Mouse (Mus musculus) CH12.LX (cell line): ENCODE data around the gene Med7. TPM values are rescaled to one million over a fixed set of nuclear protein-coding genes. Genes with fewer than 3 reads are reported as not detected.
A peak's percentile ranks its signal among the peaks of the same experiment; 100 is the strongest.

ENCODE experiments used
- DNase-seq: peaks from one replicate; pipeline ENCODE4 v3.0.0-alpha.2; 2013; ENCODE audit errors: extremely low read depth
- H3K27ac ChIP-seq: 2 replicates; pipeline ENCODE4 v1.5.1; 2012; ENCODE audit warnings: low read depth, mild to moderate bottlenecking, control low read depth, moderate library complexity; ENCODE audit not compliant: insufficient read depth
- H3K27me3 ChIP-seq: replicated peaks from 2 replicates; pipeline ENCODE3; 2012; ENCODE audit warnings: inconsistent platforms
- H3K36me3 ChIP-seq, 2 experiments: replicated peaks in 1 of 2; 2 replicates each; pipeline versions ENCODE3 to v1.6.1; 2012; ENCODE audit warnings: inconsistent platforms in 1 of 2, low read length in 1 of 2, mild to moderate bottlenecking in 1 of 2, mixed read lengths in 1 of 2, moderate library complexity in 1 of 2; ENCODE audit not compliant: control insufficient read depth in 1 of 2, insufficient read depth in 1 of 2
- H3K4me1 ChIP-seq, 2 experiments: 2 replicates each; pipeline ENCODE4 v1.6.1; 2012; ENCODE audit warnings: inconsistent platforms in 1 of 2, moderate library complexity in 1 of 2; ENCODE audit not compliant: insufficient read depth in 2 of 2, control insufficient read depth in 1 of 2
- H3K4me2 ChIP-seq: 2 replicates; pipeline ENCODE4 v1.6.1; 2012; ENCODE audit warnings: low read depth, mild to moderate bottlenecking, control low read depth; ENCODE audit not compliant: poor library complexity, insufficient read depth, severe bottlenecking
- H3K4me3 ChIP-seq, 3 experiments: fragments of 150-350 bp in 1 of 3; sonication (generic) in 1 of 3; replicated peaks in 1 of 3; 2 replicates each; pipeline versions ENCODE3 to v1.5.1; 2011 to 2012; ENCODE audit warnings: low read depth in 2 of 3, low read length in 2 of 3, mild to moderate bottlenecking in 2 of 3, moderate library complexity in 2 of 3, control low read depth in 1 of 3, improper control_type of control experiment in 1 of 3, inconsistent platforms in 1 of 3, mixed read lengths in 1 of 3; ENCODE audit not compliant: poor library complexity in 1 of 3
- H3K79me2 ChIP-seq: replicated peaks from 2 replicates; pipeline ENCODE4 v1.6.1; 2012; ENCODE audit warnings: mild to moderate bottlenecking, moderate library complexity; ENCODE audit not compliant: control insufficient read depth, poor library complexity, insufficient read depth, severe bottlenecking; ENCODE audit errors: extremely low read depth
- H3K9ac ChIP-seq: 2 replicates; pipeline ENCODE4 v1.6.1; 2012; ENCODE audit warnings: low read depth, mild to moderate bottlenecking, control low read depth, moderate library complexity; ENCODE audit not compliant: insufficient read depth
- H3K9me3 ChIP-seq: replicated peaks from 2 replicates; pipeline ENCODE3; 2012; ENCODE audit warnings: low read length, inconsistent platforms, mixed read lengths
- BHLHE40 ChIP-seq: IDR thresholded peaks from 2 replicates; pipeline ENCODE4 v1.6.1; 2011; ENCODE audit warnings: mild to moderate bottlenecking, low read depth, low read length, improper control_type of control experiment
- CHD2 ChIP-seq: IDR thresholded peaks from 2 replicates; pipeline ENCODE4 v1.6.1; 2011; ENCODE audit warnings: low read length, improper control_type of control experiment
- CTCF ChIP-seq, 2 experiments: IDR thresholded peaks in 1 of 2; conservative IDR thresholded peaks in 1 of 2; 2 replicates each; pipeline ENCODE4 v1.5.1; 2011 to 2012; ENCODE audit warnings: low read depth in 2 of 2, low read length in 2 of 2, improper control_type of control experiment in 1 of 2, inconsistent platforms in 1 of 2, mild to moderate bottlenecking in 1 of 2, moderate library complexity in 1 of 2
- E2F4 ChIP-seq: IDR thresholded peaks from 2 replicates; pipeline ENCODE4 v1.6.1; 2011; ENCODE audit warnings: low read depth, low read length, improper control_type of control experiment; ENCODE audit not compliant: insufficient replicate concordance
- ELF1 ChIP-seq: IDR thresholded peaks from 2 replicates; pipeline ENCODE4 v1.6.1; 2014; ENCODE audit warnings: low read depth, mild to moderate bottlenecking, inconsistent platforms, low read length, improper control_type of control experiment
- EP300 ChIP-seq: IDR thresholded peaks from 2 replicates; pipeline ENCODE4 v1.6.1; 2011; ENCODE audit warnings: low read length, improper control_type of control experiment
- ETS1 ChIP-seq: conservative IDR thresholded peaks from 2 replicates; pipeline ENCODE4 v1.6.1; 2012; ENCODE audit warnings: low read depth, mild to moderate bottlenecking, inconsistent platforms, low read length, improper control_type of control experiment, moderate library complexity
- GABPA ChIP-seq: IDR thresholded peaks from 2 replicates; pipeline ENCODE4 v1.6.1; 2012; ENCODE audit warnings: low read depth, low read length, improper control_type of control experiment, inconsistent platforms; ENCODE audit not compliant: insufficient replicate concordance
- JUND ChIP-seq: conservative IDR thresholded peaks from 2 replicates; pipeline ENCODE4 v1.6.1; 2011; ENCODE audit warnings: low read depth, low read length, improper control_type of control experiment
- MAFK ChIP-seq: IDR thresholded peaks from 2 replicates; pipeline ENCODE4 v1.6.1; 2011; ENCODE audit warnings: low read length, improper control_type of control experiment; ENCODE audit not compliant: insufficient replicate concordance
- MAX ChIP-seq: IDR thresholded peaks from 2 replicates; pipeline ENCODE4 v1.6.1; 2011; ENCODE audit warnings: low read length, improper control_type of control experiment
- MAZ ChIP-seq: IDR thresholded peaks from 2 replicates; pipeline ENCODE4 v1.6.1; 2012; ENCODE audit warnings: low read depth, mild to moderate bottlenecking, inconsistent platforms, low read length, improper control_type of control experiment, moderate library complexity
- MEF2A ChIP-seq: IDR thresholded peaks from 2 replicates; pipeline ENCODE4 v1.6.1; 2014; ENCODE audit warnings: low read depth, mild to moderate bottlenecking, inconsistent platforms, low read length, improper control_type of control experiment, borderline replicate concordance
- MXI1 ChIP-seq: IDR thresholded peaks from 2 replicates; pipeline ENCODE4 v1.6.1; 2011; ENCODE audit warnings: mild to moderate bottlenecking, low read depth, low read length, improper control_type of control experiment
- MYC ChIP-seq: IDR thresholded peaks from 2 replicates; pipeline ENCODE4 v1.6.1; 2011; ENCODE audit warnings: low read depth, mild to moderate bottlenecking, improper control_type of control experiment, low read length
- NELFE ChIP-seq: IDR thresholded peaks from 2 replicates; pipeline ENCODE4 v1.6.1; 2011; ENCODE audit warnings: low read depth, low read length, improper control_type of control experiment
- NRF1 ChIP-seq: IDR thresholded peaks from 2 replicates; pipeline ENCODE4 v1.6.1; 2014; ENCODE audit warnings: low read depth, mild to moderate bottlenecking, inconsistent platforms, low read length, improper control_type of control experiment, moderate library complexity
- PAX5 ChIP-seq: IDR thresholded peaks from 2 replicates; pipeline ENCODE4 v1.6.1; 2012; ENCODE audit warnings: low read length, inconsistent platforms, mixed read lengths
- RAD21 ChIP-seq: IDR thresholded peaks from 2 replicates; pipeline ENCODE4 v1.6.1; 2011; ENCODE audit warnings: low read depth, mild to moderate bottlenecking, low read length, improper control_type of control experiment, moderate library complexity
- TBP ChIP-seq: conservative IDR thresholded peaks from 2 replicates; pipeline ENCODE4 v1.6.1; 2011; ENCODE audit warnings: low read depth, low read length, improper control_type of control experiment
- TCF12 ChIP-seq: IDR thresholded peaks from 2 replicates; pipeline ENCODE4 v1.6.1; 2014; ENCODE audit warnings: low read depth, mild to moderate bottlenecking, inconsistent platforms, low read length, improper control_type of control experiment
- UBTF ChIP-seq: IDR thresholded peaks from 2 replicates; pipeline ENCODE4 v1.6.1; 2012; ENCODE audit warnings: low read depth, mild to moderate bottlenecking, inconsistent platforms, low read length, improper control_type of control experiment, moderate library complexity
- ZMIZ1 ChIP-seq: IDR thresholded peaks from 2 replicates; pipeline ENCODE4 v1.6.1; 2012; ENCODE audit warnings: low read depth, mild to moderate bottlenecking, inconsistent platforms, low read length, improper control_type of control experiment
- dilution Hi-C: fragments of 300-500 bp; cut with MboI; formaldehyde crosslinking; loops from 2 replicates; pipeline ENCODE4 v1.14.3; 2020; ENCODE audit warnings: low sequenced_read_pairs; ENCODE audit not compliant: extremely low pct_unique_long_range_greater_than_20kb, extremely low pct_ligation_motif_present
- in situ Hi-C: fragments of 300-500 bp; cut with MboI; formaldehyde crosslinking; loops from 3 replicates; pipeline ENCODE4 v1.14.3; 2019; ENCODE audit warnings: low sequenced_read_pairs, low pct_ligation_motif_present, low pct_unique_long_range_greater_than_20kb, mixed read lengths
- polyA plus RNA-seq: library from polyadenylated mRNA; unstranded; fragments of >175 nt; gene quantifications from 2 replicates; pipeline ENCODE4 v1.2.1, GENCODE M21; 2012; ENCODE audit warnings: low read depth; ENCODE audit not compliant: insufficient read length
- total RNA-seq, 2 experiments: library from RNA; depleted of rRNA; stranded (reverse); fragments of 300-350 nt in 1 of 2; fragments of >200 nt in 1 of 2; gene quantifications; 2 replicates each; pipeline ENCODE4 v1.2.3; 2012 to 2014

The Med7 gene
- total and polyA plus RNA-seq, 3 experiments, result 32.7 to 104 (median 59.9) TPM

DNA sequence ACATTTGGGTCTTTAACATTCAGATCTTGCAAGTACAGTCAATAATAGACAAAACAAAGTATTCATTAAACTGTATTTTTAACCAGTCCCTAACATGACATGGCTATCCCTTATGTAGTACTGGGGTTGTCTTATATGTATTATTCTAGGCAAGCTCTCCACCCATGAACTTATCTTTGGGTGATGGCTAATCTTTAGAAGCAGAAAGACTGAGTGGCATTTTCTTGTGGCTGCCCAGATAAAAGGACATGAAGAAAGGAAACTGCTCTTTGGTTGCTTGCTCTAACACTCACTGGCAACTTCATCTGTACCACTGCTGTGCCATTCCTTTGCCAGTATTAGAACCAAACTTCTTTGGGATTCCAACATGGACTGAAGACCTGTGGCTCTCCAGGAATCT is 1.4 kb upstream of the Med7 start:
- H3K4me2 ChIP-seq, result no peak overlapping the region
- no peak overlapping the region for H3K4me3 ChIP-seq
- TF ChIP-seq MAX (no peak), E2F4 (no peak), CTCF (conservative IDR thresholded peaks at IDR 0.05 in 1 of 2, IDR thresholded peaks at IDR 0.05 in 1 of 2; ENCODE audit: low read depth in 2 of 2, low read length in 2 of 2) (no peak), TBP (no peak), NELFE (no peak), MEF2A (no peak), CHD2 (no peak)
- TF ChIP-seq, all 38 proteins: peak for 0
- H3K79me2 ChIP-seq, result peaks cover 32% of the 10 kb centered on the region
- dilution Hi-C loops, result no loop called here
- no peak for DNase-seq
- in situ Hi-C loops, result loop anchor here (5.0 kb wide), 2 partner anchors 48 to 128 kb away; partner anchors contain the start of gene Itk
- H3K9ac ChIP-seq, result no peak overlapping the region
- H3K36me3 ChIP-seq, result peaks cover 7 to 21% of the 10 kb centered on the region in 2 experiments
- no peaks in the 10 kb centered on the region for H3K9me3 ChIP-seq
- no peaks in the 10 kb centered on the region for H3K27me3 ChIP-seq
- H3K4me1 ChIP-seq, result peaks cover 3 to 54% of the 10 kb centered on the region in 2 experiments; a peak in 3 of 4 replicates
- H3K27ac ChIP-seq, result no peak overlapping the region

DNA sequence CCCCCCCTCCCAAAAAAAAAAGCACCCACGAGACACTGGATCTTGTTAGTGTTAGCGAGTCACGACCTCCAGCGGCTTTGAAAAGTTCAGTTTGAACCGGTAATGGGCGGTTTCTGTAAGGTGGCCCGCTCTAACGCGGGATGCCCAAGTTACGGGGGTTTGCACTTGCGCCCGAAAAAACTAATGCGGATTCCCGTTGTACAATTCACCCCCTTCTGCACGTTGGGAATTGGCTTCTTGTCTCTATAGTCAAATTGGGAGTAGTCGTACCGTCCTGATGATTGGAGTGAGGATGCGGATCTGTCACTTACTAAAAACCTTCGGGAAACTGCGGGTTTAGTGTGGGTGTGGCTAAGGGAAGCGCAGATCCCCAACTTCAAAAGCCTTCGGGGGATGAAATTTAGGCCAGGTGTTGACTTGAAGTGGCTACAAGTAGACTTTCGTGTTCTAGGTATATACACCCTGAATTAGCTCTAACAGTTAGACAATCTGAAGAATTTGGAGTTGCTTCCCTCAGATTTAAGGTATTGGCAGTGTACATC is 805 bp downstream of the Med7 start:
- H3K36me3 ChIP-seq, result peaks cover 16 to 43% of the 10 kb centered on the region in 2 experiments
- peaks cover 39% of the 10 kb centered on the region for H3K79me2 ChIP-seq

DNA sequence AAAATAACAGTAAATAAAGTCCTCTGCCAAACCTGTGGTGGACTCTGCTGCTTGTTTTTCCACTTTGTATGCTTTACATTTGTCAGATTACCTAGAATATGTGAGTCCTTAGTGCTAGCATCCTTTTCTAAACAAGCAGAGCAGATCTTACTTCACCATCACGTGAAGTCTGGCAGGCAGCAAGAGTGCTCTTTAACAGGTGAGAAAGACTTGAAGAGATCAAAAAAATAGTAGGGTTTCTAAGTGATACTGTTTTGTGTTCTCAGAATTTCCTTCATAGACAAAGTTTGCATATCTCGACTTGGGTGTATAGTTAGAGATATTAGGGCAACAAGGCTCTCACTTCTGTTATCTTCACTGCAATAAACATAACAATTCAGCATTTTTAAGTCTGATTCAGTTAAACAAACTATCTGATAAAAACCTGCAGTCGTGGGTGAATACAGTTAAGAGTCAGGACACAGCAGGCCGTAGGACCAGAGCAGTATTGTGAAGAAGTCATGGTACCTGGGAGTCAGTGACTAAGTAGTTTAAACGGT is 2.3 kb downstream of the Med7 start:
- TF ChIP-seq MEF2A (no peak), EP300 (no peak), UBTF (no peak), CTCF (conservative IDR thresholded peaks at IDR 0.05 in 1 of 2, IDR thresholded peaks at IDR 0.05 in 1 of 2; ENCODE audit: low read depth in 2 of 2, low read length in 2 of 2) (no peak), ZMIZ1 (no peak), MXI1 (no peak), JUND (no peak), MAFK (no peak), GABPA (no peak), NRF1 (no peak), MAZ (no peak)
- dilution Hi-C loops, result no loop called here
- in situ Hi-C loops, result loop anchor here (5.0 kb wide), 2 partner anchors 52 to 132 kb away; partner anchors contain the start of gene Itk
- peaks cover 2 to 74% of the 10 kb centered on the region in 2 experiments; a peak in 3 of 4 replicates for H3K4me1 ChIP-seq
- H3K27me3 ChIP-seq, result no peaks in the 10 kb centered on the region
- no peaks in the 10 kb centered on the region for H3K9me3 ChIP-seq
- peak overlapping the region; percentile 57; the same call in 1 of the 2 replicates for H3K4me2 ChIP-seq
- H3K27ac ChIP-seq, result no peak overlapping the region
- peaks cover 41% of the 10 kb centered on the region for H3K79me2 ChIP-seq
- peaks cover 22 to 58% of the 10 kb centered on the region in 2 experiments for H3K36me3 ChIP-seq
- DNase-seq, result no peak
- H3K4me3 ChIP-seq, result no peak overlapping the region
- peak overlapping the region; percentile 39; the same call in 1 of the 2 replicates for H3K9ac ChIP-seq

More for the DNA sequence above, 805 bp downstream of the Med7 start:
- TF ChIP-seq PAX5, result no peak
- no peak for TF ChIP-seq NELFE
- TF ChIP-seq NRF1, result no peak
- TF ChIP-seq ETS1, result no peak
- no peak for TF ChIP-seq MYC
- TF ChIP-seq TCF12, result no peak
- TF ChIP-seq BHLHE40, result no peak
- TF ChIP-seq MAX, result no peak
- no peak for TF ChIP-seq ELF1
- no peak for TF ChIP-seq E2F4
- no peak for TF ChIP-seq RAD21
- no peak for TF ChIP-seq CHD2
- no peaks in the 10 kb centered on the region for H3K27me3 ChIP-seq
- DNase-seq, result peak; percentile 71
- peak overlapping the region; percentile 98 for H3K4me2 ChIP-seq
- peak overlapping the region; percentile 82 to 84 (median 84) for H3K4me3 ChIP-seq
- H3K9ac ChIP-seq, result peak overlapping the region; percentile 95
- dilution Hi-C loops (no loop called here), in situ Hi-C loops (loop anchor here (5.0 kb wide), 2 partner anchors 50 to 130 kb away; partner anchors contain the start of gene Itk)
- H3K4me1 ChIP-seq, result peaks cover 0 to 60% of the 10 kb centered on the region in 2 experiments; a peak in 3 of 4 replicates
- H3K27ac ChIP-seq, result no peak overlapping the region
- no peaks in the 10 kb centered on the region for H3K9me3 ChIP-seq
